Mouse (Mus musculus) ES-E14 (cell line): ENCODE measurements around the gene Slmap. TPM values are rescaled to one million over a fixed set of nuclear protein-coding genes. Genes with fewer than 3 reads are reported as not detected.

Experiments
- DNase-seq: peaks from one replicate; pipeline ENCODE4 v3.0.0-alpha.2; 2013; ENCODE audit warnings: low read depth, low spot score
- H3K27ac ChIP-seq: 2 replicates; pipeline ENCODE4 v1.5.1; 2012; ENCODE audit warnings: low read depth, mild to moderate bottlenecking, low read length, moderate library complexity, mixed read lengths; ENCODE audit not compliant: poor library complexity, insufficient read depth, severe bottlenecking
- H3K36me3 ChIP-seq: 2 replicates; pipeline ENCODE4 v1.6.1; 2012; ENCODE audit warnings: mild to moderate bottlenecking, low read length, moderate library complexity, mixed read lengths; ENCODE audit not compliant: control insufficient read depth, poor library complexity, insufficient read depth, severe bottlenecking
- H3K4me1 ChIP-seq, 2 experiments: fragments of 150-350 bp in 1 of 2; sonication (generic) in 1 of 2; 2 replicates each; pipeline ENCODE4 v1.6.1; 2012; ENCODE audit warnings: low read length in 2 of 2, mild to moderate bottlenecking in 1 of 2, mixed read lengths in 1 of 2; ENCODE audit not compliant: control insufficient read depth in 2 of 2, insufficient read depth in 2 of 2, poor library complexity in 1 of 2
- H3K4me3 ChIP-seq, 2 experiments: fragments of 150-350 bp in 1 of 2; sonication (generic) in 1 of 2; 2 replicates each; pipeline ENCODE4 v1.5.1; 2012; ENCODE audit warnings: low read length in 2 of 2, low read depth in 1 of 2, mild to moderate bottlenecking in 1 of 2, mixed read lengths in 1 of 2; ENCODE audit not compliant: insufficient read depth in 1 of 2, poor library complexity in 1 of 2, severe bottlenecking in 1 of 2
- H3K9ac ChIP-seq: 2 replicates; pipeline ENCODE4 v1.6.1; 2012; ENCODE audit warnings: low read depth, mild to moderate bottlenecking, low read length, mixed read lengths; ENCODE audit not compliant: poor library complexity, insufficient read depth, severe bottlenecking
- H3K9me3 ChIP-seq: fragments of 150-350 bp; sonication (generic); 2 replicates; pipeline ENCODE4 v1.6.1; 2012; ENCODE audit warnings: low read depth, mild to moderate bottlenecking, low read length; ENCODE audit not compliant: control insufficient read depth, insufficient read depth
- CHD2 ChIP-seq: IDR thresholded peaks from 2 replicates; pipeline ENCODE4 v1.6.1; 2014; ENCODE audit warnings: mild to moderate bottlenecking, low read depth, low read length, inconsistent platforms
- HCFC1 ChIP-seq: IDR thresholded peaks from 2 replicates; pipeline ENCODE4 v1.6.1; 2012; ENCODE audit warnings: low read length, inconsistent platforms, borderline replicate concordance; ENCODE audit not compliant: insufficient read depth
- MAFK ChIP-seq: IDR thresholded peaks from 2 replicates; pipeline ENCODE4 v1.6.1; 2014; ENCODE audit warnings: mild to moderate bottlenecking, low read depth, low read length, inconsistent platforms; ENCODE audit not compliant: insufficient read depth
- ZC3H11A ChIP-seq: IDR thresholded peaks from 2 replicates; pipeline ENCODE4 v1.6.1; 2012; ENCODE audit warnings: low read depth, mild to moderate bottlenecking, inconsistent platforms, low read length, borderline replicate concordance
- ZNF384 ChIP-seq: IDR thresholded peaks from 2 replicates; pipeline ENCODE4 v1.6.1; 2012; ENCODE audit warnings: low read depth, low read length, inconsistent platforms
- in situ Hi-C, 2 experiments: fragments of 600-800 bp; cut with MboI; formaldehyde crosslinking; loops; one replicate each; pipeline ENCODE4 v1.15.1; 2025; ENCODE audit warnings: low sequenced_read_pairs in 2 of 2, inconsistent platforms in 1 of 2; ENCODE audit not compliant: unreplicated experiment in 2 of 2
- total RNA-seq: library from RNA; depleted of rRNA; stranded (reverse); fragments of 300-350 nt; gene quantifications from 2 replicates; pipeline ENCODE4 v1.2.3, GENCODE M21; 2012

Slmap gene
- total RNA-seq, 1 experiment: 45.2 TPM

DNA sequence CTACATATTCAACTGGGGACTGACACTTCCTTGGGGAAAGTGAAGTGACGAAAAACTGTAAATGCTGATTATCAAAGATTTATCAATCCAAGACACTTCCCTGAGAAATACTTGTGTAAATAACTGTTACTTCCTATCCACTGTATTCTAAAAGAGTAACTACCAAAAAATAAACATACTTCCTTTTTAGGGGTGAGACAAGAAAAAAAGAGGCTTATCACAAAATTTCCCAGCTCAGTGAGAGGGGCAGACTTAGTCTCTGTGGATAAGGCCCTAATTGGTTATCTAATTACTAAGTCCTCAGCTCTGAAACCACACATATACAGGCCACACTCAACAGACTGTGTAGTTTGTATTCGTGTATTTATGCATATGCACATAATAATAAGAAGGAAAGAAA is 97.0 kb downstream of the Slmap start:
- Histone ChIP-seq H3K27ac (no peak overlapping the region), H3K36me3 (peaks cover 2% of the 10 kb centered on the region), H3K9me3 (no peaks in the 10 kb centered on the region), H3K4me1 (no peaks in the 10 kb centered on the region), H3K4me3 (no peak overlapping the region), H3K9ac (no peak overlapping the region)
- no peak for DNase-seq
- TF ChIP-seq ZNF384: no peak
- TF ChIP-seq CHD2: no peak
- TF ChIP-seq MAFK: no peak
- no peak for TF ChIP-seq ZC3H11A
- no peak for TF ChIP-seq HCFC1
- in situ Hi-C loops: no loop called here

- in situ Hi-C loops: no loop called here
Observed at GRCm38 (mm10) chr14:26436304-26436703, 98.4 kb downstream of the Slmap start.

DNA sequence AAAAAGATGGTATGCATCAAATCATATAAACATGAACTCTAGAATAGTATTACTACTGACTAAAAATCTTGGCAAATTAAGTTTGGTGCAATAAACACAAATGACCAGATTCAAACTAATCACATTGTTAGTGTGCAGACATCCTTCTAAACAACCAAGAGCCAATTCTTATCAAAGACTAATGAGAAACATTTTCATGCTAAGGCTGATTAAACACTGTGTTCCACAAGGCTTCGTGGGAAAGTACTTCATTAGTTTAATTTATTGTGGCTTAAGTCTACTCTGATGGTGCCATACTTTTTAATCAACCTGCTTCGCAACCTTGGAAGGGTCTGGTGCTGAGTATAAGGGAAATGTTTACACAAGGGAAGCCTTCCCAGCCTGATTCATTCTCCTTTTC is 102.4 kb downstream of the Slmap start:
- Histone ChIP-seq H3K9ac (no peak overlapping the region), H3K36me3 (peaks cover 4% of the 10 kb centered on the region), H3K9me3 (no peaks in the 10 kb centered on the region), H3K4me1 (no peaks in the 10 kb centered on the region), H3K4me3 (no peak overlapping the region), H3K27ac (no peak overlapping the region)
- in situ Hi-C loops: no loop called here
- DNase-seq: no peak
- TF ChIP-seq ZC3H11A (no peak), MAFK (no peak), ZNF384 (no peak), CHD2 (no peak), HCFC1 (no peak)

More at GRCm38 (mm10) chr14:26436304-26436703, 98.4 kb downstream of the Slmap start:
- H3K27ac ChIP-seq: no peak overlapping the region
- no peak overlapping the region for H3K4me3 ChIP-seq
- no peaks in the 10 kb centered on the region for H3K4me1 ChIP-seq
- TF ChIP-seq HCFC1: no peak
- TF ChIP-seq MAFK: no peak
- TF ChIP-seq ZNF384: no peak
- no peak for TF ChIP-seq ZC3H11A
- TF ChIP-seq CHD2: no peak
- no peaks in the 10 kb centered on the region for H3K9me3 ChIP-seq
- no peak for DNase-seq
- peaks cover 2% of the 10 kb centered on the region for H3K36me3 ChIP-seq
- H3K9ac ChIP-seq: no peak overlapping the region

- TF ChIP-seq ZC3H11A (no peak), ZNF384 (no peak), MAFK (no peak), CHD2 (no peak), HCFC1 (no peak)
- no peak overlapping the region for H3K27ac ChIP-seq
- in situ Hi-C loops: no loop called here
- no peaks in the 10 kb centered on the region for H3K9me3 ChIP-seq
- no peak overlapping the region for H3K4me3 ChIP-seq
- H3K36me3 ChIP-seq: peaks cover 4% of the 10 kb centered on the region; the same call in 1 of the 2 replicates
- H3K4me1 ChIP-seq: no peaks in the 10 kb centered on the region
- H3K9ac ChIP-seq: no peak overlapping the region
- no peak for DNase-seq
Observed at GRCm38 (mm10) chr14:26431919-26432318, 102.8 kb downstream of the Slmap start.

DNA sequence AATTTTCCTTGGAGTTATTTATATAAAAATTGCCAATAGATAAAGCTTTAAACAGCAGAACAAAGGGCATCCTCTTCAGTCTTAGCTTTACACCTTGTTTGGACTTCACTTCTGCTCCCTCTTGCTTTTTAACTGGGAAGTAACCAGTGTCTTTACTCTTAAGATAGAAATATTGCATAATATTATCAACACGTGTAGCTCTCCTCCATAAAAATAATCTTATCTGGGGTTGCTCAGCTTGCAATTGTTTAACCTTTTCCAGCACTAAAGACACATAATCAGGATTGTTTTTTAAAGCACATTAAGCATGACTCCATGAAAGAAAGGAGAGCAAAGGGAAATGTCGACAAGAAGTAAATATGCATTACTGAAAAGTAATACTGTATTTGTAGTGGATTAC is 114.5 kb downstream of the Slmap start:
- Histone ChIP-seq H3K9me3 (no peaks in the 10 kb centered on the region), H3K9ac (no peak overlapping the region), H3K4me1 (no peaks in the 10 kb centered on the region), H3K4me3 (no peak overlapping the region), H3K27ac (no peak overlapping the region), H3K36me3 (peaks cover 4% of the 10 kb centered on the region)
- TF ChIP-seq ZNF384: no peak
- no peak for TF ChIP-seq HCFC1
- no peak for TF ChIP-seq MAFK
- no peak for TF ChIP-seq ZC3H11A
- TF ChIP-seq CHD2: no peak
- in situ Hi-C loops: no loop called here
- DNase-seq: no peak
